Mouse (Mus musculus): ENCODE results near the gene Jph2. TPM values are rescaled to one million over a fixed set of nuclear protein-coding genes. Genes with fewer than 3 reads are reported as not detected.

Jph2 gene
- polyA plus RNA-seq, 2 experiments, result 0.03 to 0.07 TPM

DNA sequence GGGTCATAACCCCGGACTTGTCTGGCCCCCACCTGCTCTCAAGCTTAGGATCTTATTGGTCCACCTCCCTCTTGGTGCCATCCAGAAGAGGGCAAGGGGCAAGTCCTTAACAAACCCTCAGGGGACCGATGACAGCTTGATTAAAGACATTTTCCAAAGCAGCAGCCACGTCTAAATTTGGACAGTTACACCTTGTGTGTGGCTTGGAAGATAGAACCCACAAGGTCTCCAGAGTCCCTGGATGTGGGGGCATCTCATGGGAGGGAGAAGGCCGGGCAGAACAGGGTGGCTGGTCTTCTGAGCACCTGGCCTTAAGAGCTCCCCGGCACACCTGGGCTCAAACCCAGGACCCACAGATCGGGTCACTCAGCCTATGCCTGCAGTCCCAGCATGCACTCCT is 3.8 kb downstream of the Jph2 start:
- DNase-seq (ENCODE audit: low read depth in 3 of 3, low spot score in 3 of 3) (no peak), ATAC-seq (ENCODE audit: insufficient read depth) (no peak)
- no peaks in the 10 kb centered on the region for H3K4me1 ChIP-seq (replicated peaks; ENCODE audit: control insufficient read depth in 2 of 2, insufficient read depth in 2 of 2, low read length in 1 of 2)
- no peak overlapping the region for H3K9ac ChIP-seq (replicated peaks)
- no peaks in the 10 kb centered on the region for H3K9me3 ChIP-seq (ENCODE audit: control insufficient read depth, low read length)
- WGBS (ENCODE audit: insufficient replicate concordance), result 55% methylated on average over 6 of the region's 6 CpGs
- no peak overlapping the region for H3K27ac ChIP-seq
- no peak overlapping the region for H3K4me2 ChIP-seq (ENCODE audit: low read depth)
- H3K4me3 ChIP-seq (ENCODE audit: insufficient read depth in 1 of 2, low read depth in 2 of 2, low read length in 2 of 2), result no peak overlapping the region
- H3K27me3 ChIP-seq (ENCODE audit: control insufficient read depth, insufficient read depth, low read length), result no peaks in the 10 kb centered on the region
- no peaks in the 10 kb centered on the region for H3K36me3 ChIP-seq (replicated peaks; ENCODE audit: control insufficient read depth, insufficient read depth, low read depth)
- TF ChIP-seq EP300 (IDR thresholded peaks at IDR 0.05; ENCODE audit: low read depth), result no peak
- TF ChIP-seq CTCF (IDR thresholded peaks at IDR 0.05; ENCODE audit: low read depth), result no peak

DNA sequence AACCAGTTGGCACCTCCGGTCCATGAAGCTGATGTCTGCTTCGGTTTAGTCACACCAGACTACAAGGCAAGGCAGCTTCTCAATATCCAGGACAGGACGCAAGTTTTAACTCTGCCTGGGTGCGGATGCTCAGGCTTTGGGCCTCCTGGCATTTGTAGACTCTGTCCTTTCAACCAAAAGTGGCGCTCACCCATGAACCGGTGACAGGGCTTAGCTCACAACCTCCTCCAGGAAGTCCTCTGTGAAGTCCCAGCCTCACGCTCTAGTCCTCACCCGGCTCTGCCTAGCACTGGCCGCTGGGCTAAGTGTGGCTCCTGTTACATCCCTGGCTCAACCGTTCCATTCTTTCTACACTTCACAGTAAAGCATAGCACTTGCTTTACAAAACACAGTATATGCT is 4.6 kb downstream of the Jph2 start:
- H3K9me3 ChIP-seq (ENCODE audit: control insufficient read depth, low read length), result no peaks in the 10 kb centered on the region
- H3K27ac ChIP-seq, result no peak overlapping the region
- ATAC-seq (ENCODE audit: insufficient read depth), result no peak
- TF ChIP-seq EP300 (IDR thresholded peaks at IDR 0.05; ENCODE audit: low read depth), result no peak
- no peak for TF ChIP-seq CTCF (IDR thresholded peaks at IDR 0.05; ENCODE audit: low read depth)
- no peak overlapping the region for H3K4me3 ChIP-seq (ENCODE audit: insufficient read depth in 1 of 2, low read depth in 2 of 2, low read length in 2 of 2)
- no peak overlapping the region for H3K9ac ChIP-seq (replicated peaks)
- H3K4me1 ChIP-seq (replicated peaks; ENCODE audit: control insufficient read depth in 2 of 2, insufficient read depth in 2 of 2, low read length in 1 of 2), result no peaks in the 10 kb centered on the region
- H3K36me3 ChIP-seq (replicated peaks; ENCODE audit: control insufficient read depth, insufficient read depth, low read depth), result no peaks in the 10 kb centered on the region
- H3K4me2 ChIP-seq (ENCODE audit: low read depth), result no peak overlapping the region
- no peaks in the 10 kb centered on the region for H3K27me3 ChIP-seq (ENCODE audit: control insufficient read depth, insufficient read depth, low read length)
- 72% methylated on average over 10 of the region's 10 CpGs for WGBS (ENCODE audit: insufficient replicate concordance)
- no peak for DNase-seq (ENCODE audit: low read depth in 3 of 3, low spot score in 3 of 3)

DNA sequence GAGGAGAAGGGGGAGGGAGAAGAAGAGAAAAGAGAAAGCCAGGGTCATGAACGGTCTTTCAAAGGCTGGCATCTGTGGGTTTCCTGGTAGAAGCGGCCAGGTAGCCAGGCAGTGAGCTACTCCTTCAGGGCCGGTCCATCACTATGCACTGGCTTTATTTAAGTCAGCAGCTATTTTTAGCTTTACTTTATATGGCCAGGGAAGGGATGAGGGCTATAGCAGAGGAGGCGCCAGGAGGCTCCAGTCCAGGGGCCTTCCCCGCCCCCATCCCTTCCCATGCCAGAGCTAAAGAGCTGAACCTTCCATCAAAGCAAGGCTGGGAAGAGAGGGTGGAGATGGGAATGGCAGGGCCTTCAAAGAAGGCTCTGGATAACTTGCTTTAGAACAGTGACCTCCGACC is 5.4 kb downstream of the Jph2 start:
- WGBS (ENCODE audit: insufficient replicate concordance), result 51% methylated on average over 6 of the region's 6 CpGs
- Histone ChIP-seq H3K36me3 (replicated peaks; ENCODE audit: control insufficient read depth, insufficient read depth, low read depth) (no peaks in the 10 kb centered on the region), H3K27me3 (ENCODE audit: control insufficient read depth, insufficient read depth, low read length) (no peaks in the 10 kb centered on the region), H3K9ac (replicated peaks) (no peak overlapping the region), H3K4me3 (ENCODE audit: insufficient read depth in 1 of 2, low read depth in 2 of 2, low read length in 2 of 2) (no peak overlapping the region), H3K4me1 (replicated peaks; ENCODE audit: control insufficient read depth in 2 of 2, insufficient read depth in 2 of 2, low read length in 1 of 2) (no peaks in the 10 kb centered on the region), H3K27ac (no peak overlapping the region), H3K4me2 (ENCODE audit: low read depth) (no peak overlapping the region), H3K9me3 (ENCODE audit: control insufficient read depth, low read length) (no peaks in the 10 kb centered on the region)
- no peak for DNase-seq (ENCODE audit: low read depth in 3 of 3, low spot score in 3 of 3)
- no peak for ATAC-seq (ENCODE audit: insufficient read depth)
- TF ChIP-seq CTCF (IDR thresholded peaks at IDR 0.05; ENCODE audit: low read depth), result no peak
- TF ChIP-seq EP300 (IDR thresholded peaks at IDR 0.05; ENCODE audit: low read depth), result no peak

DNA sequence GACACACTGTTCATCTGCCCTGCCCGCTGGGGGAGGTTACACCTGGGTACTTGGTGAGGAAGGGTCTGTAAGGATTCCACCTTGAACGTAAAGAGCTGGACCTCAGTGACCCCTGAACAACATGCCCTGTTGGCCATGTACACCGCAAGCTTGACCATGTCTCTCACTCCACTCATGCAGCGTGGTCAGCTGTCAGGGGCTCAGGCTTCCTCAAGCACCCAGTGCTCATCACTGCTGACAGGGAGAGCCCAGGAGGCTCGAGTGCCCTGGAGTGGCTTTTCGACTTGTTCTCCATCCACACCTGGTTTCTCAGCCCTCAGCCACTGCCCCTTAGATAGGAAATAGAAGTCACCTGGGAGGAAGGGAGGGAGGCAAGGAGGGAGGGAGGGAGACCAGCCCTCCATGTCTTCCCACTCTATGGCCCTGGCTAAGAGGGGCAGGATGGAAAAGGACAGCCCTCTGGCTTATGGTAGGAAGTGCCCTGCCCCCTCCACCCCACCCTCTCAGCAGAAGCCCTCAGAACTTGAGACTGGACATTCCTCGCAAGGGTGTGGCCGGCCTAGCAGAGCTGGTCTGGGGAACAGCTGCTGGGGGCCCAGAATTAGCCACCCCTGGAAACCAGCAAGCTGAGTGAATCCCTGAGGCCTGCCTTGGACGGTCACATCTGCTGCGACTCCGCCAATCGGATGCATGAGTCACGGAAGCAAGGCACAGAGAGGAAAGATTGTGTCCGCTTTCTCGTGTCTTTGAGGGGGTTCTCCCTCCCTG is 11.2 kb downstream of the Jph2 start:
- no peak for TF ChIP-seq CTCF (IDR thresholded peaks at IDR 0.05; ENCODE audit: low read depth)
- no peak for TF ChIP-seq EP300 (IDR thresholded peaks at IDR 0.05; ENCODE audit: low read depth)
- H3K36me3 ChIP-seq (replicated peaks; ENCODE audit: control insufficient read depth, insufficient read depth, low read depth), result no peaks in the 10 kb centered on the region
- no peak overlapping the region for H3K27ac ChIP-seq
- WGBS (ENCODE audit: insufficient replicate concordance), result 58% methylated on average over 15 of the region's 15 CpGs
- H3K4me3 ChIP-seq (ENCODE audit: insufficient read depth in 1 of 2, low read depth in 2 of 2, low read length in 2 of 2), result no peak overlapping the region
- H3K4me1 ChIP-seq (replicated peaks; ENCODE audit: control insufficient read depth in 2 of 2, insufficient read depth in 2 of 2, low read length in 1 of 2), result no peaks in the 10 kb centered on the region
- H3K27me3 ChIP-seq (ENCODE audit: control insufficient read depth, insufficient read depth, low read length), result no peaks in the 10 kb centered on the region
- ATAC-seq (ENCODE audit: insufficient read depth) (no peak), DNase-seq (ENCODE audit: low read depth in 3 of 3, low spot score in 3 of 3) (no peak)
- H3K9ac ChIP-seq (replicated peaks), result no peak overlapping the region
- H3K9me3 ChIP-seq (ENCODE audit: control insufficient read depth, low read length), result no peaks in the 10 kb centered on the region
- H3K4me2 ChIP-seq (ENCODE audit: low read depth), result no peak overlapping the region

DNA sequence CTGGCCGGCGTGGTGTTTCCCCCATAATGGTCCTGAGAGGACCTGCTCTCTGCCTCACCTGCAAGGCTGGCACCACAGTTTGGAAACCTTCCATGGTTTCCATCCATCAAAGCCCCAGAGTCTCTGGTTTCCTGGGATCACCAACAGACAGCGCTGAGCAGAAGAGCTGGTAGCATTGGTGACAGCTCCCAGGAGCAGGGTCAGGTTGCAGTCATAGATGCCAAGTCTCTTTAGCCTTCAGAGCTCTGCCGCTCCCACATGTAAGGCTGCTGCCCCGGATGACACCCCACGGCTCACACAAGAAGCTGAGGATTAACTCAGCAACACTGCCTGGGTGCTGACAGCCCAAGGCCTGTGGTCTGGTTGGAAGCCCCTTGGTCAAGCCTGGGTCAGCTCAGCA is 12.7 kb downstream of the Jph2 start:
- Histone ChIP-seq H3K4me2 (ENCODE audit: low read depth) (no peak overlapping the region), H3K4me1 (replicated peaks; ENCODE audit: control insufficient read depth in 2 of 2, insufficient read depth in 2 of 2, low read length in 1 of 2) (no peaks in the 10 kb centered on the region), H3K9me3 (ENCODE audit: control insufficient read depth, low read length) (no peaks in the 10 kb centered on the region), H3K27ac (no peak overlapping the region), H3K9ac (replicated peaks) (no peak overlapping the region), H3K27me3 (ENCODE audit: control insufficient read depth, insufficient read depth, low read length) (no peaks in the 10 kb centered on the region), H3K4me3 (ENCODE audit: insufficient read depth in 1 of 2, low read depth in 2 of 2, low read length in 2 of 2) (no peak overlapping the region), H3K36me3 (replicated peaks; ENCODE audit: control insufficient read depth, insufficient read depth, low read depth) (no peaks in the 10 kb centered on the region)
- DNase-seq (ENCODE audit: low read depth in 3 of 3, low spot score in 3 of 3) (no peak), ATAC-seq (ENCODE audit: insufficient read depth) (no peak)
- TF ChIP-seq CTCF (IDR thresholded peaks at IDR 0.05; ENCODE audit: low read depth) (no peak), EP300 (IDR thresholded peaks at IDR 0.05; ENCODE audit: low read depth) (no peak)
- 71% methylated on average over 6 of the region's 6 CpGs for WGBS (ENCODE audit: insufficient replicate concordance)
